Mouse (Mus musculus) liver, postnatal 0 days (tissue): ENCODE results near the gene Cryba1. TPM values are rescaled to one million over a fixed set of nuclear protein-coding genes. Genes with fewer than 3 reads are reported as not detected.

Experiments
- ATAC-seq: fragments of 200-750 bp; cut with Nextera tagmentation; 2 replicates; pipeline ENCODE4 v1.8.0; 2017; ENCODE audit warnings: mild to moderate bottlenecking, moderate library complexity
- DNase-seq: peaks from one replicate; pipeline ENCODE4 v3.0.0-alpha.2; 2016
- H3K27ac ChIP-seq: fragments of 300-500 bp; sonication (generic); 2 replicates; pipeline ENCODE4 v1.5.1; 2014; ENCODE audit warnings: antibody characterized with exemption, moderate library complexity, mild to moderate bottlenecking, low read depth
- H3K27me3 ChIP-seq: fragments of 300-500 bp; sonication (generic); 2 replicates; pipeline ENCODE4 v1.6.1; 2014; ENCODE audit warnings: low read length, control low read depth, mixed read lengths; ENCODE audit not compliant: insufficient read depth
- H3K36me3 ChIP-seq: fragments of 300-500 bp; sonication (generic); replicated peaks from 2 replicates; pipeline ENCODE4 v1.6.1; 2014; ENCODE audit warnings: mild to moderate bottlenecking, control low read depth, low read length, moderate library complexity, mixed read lengths; ENCODE audit not compliant: insufficient read depth
- H3K4me1 ChIP-seq: fragments of 300-500 bp; sonication (generic); 2 replicates; pipeline ENCODE4 v1.6.1; 2014; ENCODE audit warnings: antibody characterized with exemption, mild to moderate bottlenecking, control low read depth; ENCODE audit not compliant: insufficient read depth
- H3K4me2 ChIP-seq: fragments of 300-500 bp; sonication (generic); 2 replicates; pipeline ENCODE4 v1.6.1; 2014; ENCODE audit warnings: low read depth, mild to moderate bottlenecking, low read length, moderate library complexity, mixed read lengths
- H3K4me3 ChIP-seq: fragments of 300-500 bp; sonication (generic); 2 replicates; pipeline ENCODE4 v1.5.1; 2014; ENCODE audit warnings: low read depth, low read length
- H3K9ac ChIP-seq: fragments of 300-500 bp; sonication (generic); replicated peaks from 2 replicates; pipeline ENCODE4 v1.6.1; 2014; ENCODE audit warnings: mild to moderate bottlenecking, moderate library complexity
- H3K9me3 ChIP-seq: fragments of 300-500 bp; sonication (generic); 2 replicates; pipeline ENCODE4 v1.6.1; 2016; ENCODE audit warnings: mild to moderate bottlenecking, control low read depth, low read length, mixed read lengths
- CTCF ChIP-seq: sonication (generic); IDR thresholded peaks from 2 replicates; pipeline ENCODE4 v1.5.1; 2016; ENCODE audit warnings: antibody characterized with exemption, low read depth
- EP300 ChIP-seq: IDR thresholded peaks from 2 replicates; pipeline ENCODE4 v1.6.1; 2016; ENCODE audit warnings: antibody characterized with exemption, low read depth, mild to moderate bottlenecking
- WGBS: fragments of 180-500 bp; shearing (Covaris S2); extraction: QIAGEN DNeasy Blood & Tissue Kit; methylation state at CpG from one replicate; pipeline ENCODE4 v1.1.7; 2014; ENCODE audit not compliant: insufficient replicate concordance; 5-methylcytosine and 5-hydroxymethylcytosine counted together
- polyA plus RNA-seq: library from polyadenylated mRNA; unstranded; fragments of >200 nt; fragmentation: Nextera tagmentation; extraction: Ambion mirVana; gene quantifications from 2 replicates; pipeline ENCODE4 v1.2.1, GENCODE M21; 2015

The Cryba1 gene
- polyA plus RNA-seq, 1 experiment from 2014 or later = not detected

DNA sequence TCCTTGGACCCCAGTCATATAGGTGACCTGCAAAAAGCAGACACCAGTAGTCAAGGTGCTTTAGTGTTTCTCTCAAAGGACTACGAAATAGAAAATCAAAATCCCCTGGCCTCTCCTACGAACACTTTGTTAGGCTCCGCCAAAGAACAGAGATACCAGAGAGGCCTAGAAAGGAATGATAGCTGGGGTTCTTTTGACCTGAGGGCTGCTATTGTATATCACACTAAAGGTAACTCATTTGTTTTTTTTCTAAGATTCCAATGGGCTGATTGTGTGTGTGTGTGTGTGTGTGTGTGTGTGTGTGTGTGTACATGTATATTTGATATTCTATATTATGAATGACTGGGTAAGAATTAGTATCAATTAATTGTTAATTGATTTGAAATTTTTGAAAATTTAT is 32.1 kb downstream of the Cryba1 start:
- no peak for ATAC-seq
- no peaks in the 10 kb centered on the region for H3K9me3 ChIP-seq
- no peak overlapping the region for H3K4me2 ChIP-seq
- H3K27ac ChIP-seq = no peak overlapping the region
- H3K9ac ChIP-seq = no peak overlapping the region
- no peak overlapping the region for H3K4me3 ChIP-seq
- DNase-seq = no peak
- peaks cover 10% of the 10 kb centered on the region for H3K4me1 ChIP-seq
- TF ChIP-seq CTCF (no peak), EP300 (no peak)
- H3K36me3 ChIP-seq = peaks cover 39% of the 10 kb centered on the region
- WGBS = 84% methylated on average over 3 of the region's 3 CpGs
- no peaks in the 10 kb centered on the region for H3K27me3 ChIP-seq

DNA sequence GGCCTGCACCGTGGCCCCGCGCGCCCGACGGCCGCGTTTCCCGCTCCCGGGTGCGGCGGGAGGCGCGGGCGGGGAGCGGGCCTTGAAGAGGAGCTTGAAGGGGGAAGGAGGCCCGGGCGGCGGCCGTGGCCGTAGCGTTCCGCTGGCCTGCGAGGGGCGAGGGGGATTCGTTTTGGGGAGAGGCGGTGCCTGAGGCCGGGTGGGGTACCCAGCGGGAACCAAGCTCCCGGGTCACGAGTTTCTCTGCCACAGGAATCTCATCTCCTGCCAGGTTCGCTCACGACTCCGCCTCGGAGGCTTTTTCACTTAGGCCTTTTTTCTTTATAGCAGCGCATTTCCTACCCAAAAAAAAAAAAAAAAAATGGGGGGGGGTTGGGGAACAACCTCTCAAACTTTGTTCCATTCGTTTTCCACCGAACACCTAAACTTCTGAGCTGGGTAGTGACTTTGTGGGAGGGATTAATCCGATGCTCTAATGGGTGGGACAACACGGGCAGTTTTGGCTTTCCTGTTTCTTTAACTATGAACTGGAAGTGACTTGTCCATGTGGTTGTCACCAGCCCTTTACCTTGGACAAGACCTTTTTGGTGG is 37.4 kb downstream of the Cryba1 start:
- H3K9me3 ChIP-seq = no peaks in the 10 kb centered on the region
- no peak for ATAC-seq
- no peaks in the 10 kb centered on the region for H3K27me3 ChIP-seq
- H3K4me1 ChIP-seq = peaks cover 8% of the 10 kb centered on the region; the same call in 1 of the 2 replicates
- peak overlapping the region; percentile 95 for H3K27ac ChIP-seq
- under 1% methylated on average over 22 of the region's 40 CpGs for WGBS
- H3K9ac ChIP-seq = peak overlapping the region; percentile 99
- H3K4me2 ChIP-seq = peak overlapping the region; percentile 86
- no peak for DNase-seq
- peaks cover 13% of the 10 kb centered on the region for H3K36me3 ChIP-seq
- TF ChIP-seq EP300 = no peak
- TF ChIP-seq CTCF = no peak
- H3K4me3 ChIP-seq = peak overlapping the region; percentile 93

DNA sequence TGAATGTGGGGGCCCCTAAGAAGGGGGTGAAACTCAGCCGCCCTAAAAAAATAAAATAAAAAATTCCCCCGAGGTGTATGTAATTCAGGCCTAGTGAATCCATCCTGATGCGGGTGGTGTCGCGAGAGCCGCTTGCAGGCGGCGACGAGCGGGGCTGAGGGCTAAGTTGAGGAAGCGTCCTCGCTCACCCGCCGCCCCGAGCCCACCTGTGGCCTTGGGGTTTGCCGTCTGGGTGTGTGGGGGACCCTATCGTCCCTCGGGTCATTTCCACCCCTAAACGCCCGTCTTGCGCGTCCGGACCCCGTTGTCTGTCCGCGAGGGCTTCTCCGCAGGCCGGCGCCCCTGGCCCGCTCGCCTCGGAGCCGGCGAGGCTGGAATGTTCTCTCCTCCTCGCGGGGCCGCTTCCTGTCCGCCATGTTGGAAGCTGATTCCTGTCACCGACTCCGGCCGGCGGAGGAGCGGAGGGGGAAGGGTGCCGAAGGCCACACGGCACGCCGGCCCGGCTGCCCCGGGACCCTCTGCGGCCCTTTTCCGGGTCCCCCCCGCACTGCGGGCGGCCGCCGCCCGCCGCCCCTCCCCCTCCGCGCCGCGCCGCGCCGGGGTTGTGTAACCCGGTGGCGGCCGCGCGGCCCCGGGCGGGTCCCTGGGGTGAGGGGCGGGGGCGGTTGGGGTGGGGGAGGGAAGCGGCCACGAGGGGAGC is 38.1 kb downstream of the Cryba1 start:
- TF ChIP-seq CTCF (no peak), EP300 (no peak)
- DNase-seq (peak; percentile 78), ATAC-seq (peak; percentile 31)
- Histone ChIP-seq H3K9ac (peak overlapping the region; percentile 99), H3K9me3 (no peaks in the 10 kb centered on the region), H3K36me3 (peaks cover 6% of the 10 kb centered on the region), H3K4me1 (peaks cover 8% of the 10 kb centered on the region; the same call in 1 of the 2 replicates), H3K4me2 (peak overlapping the region; percentile 86), H3K27ac (peak overlapping the region; percentile 95), H3K27me3 (no peaks in the 10 kb centered on the region), H3K4me3 (peak overlapping the region; percentile 93)
- under 1% methylated on average over 41 of the region's 76 CpGs for WGBS

DNA sequence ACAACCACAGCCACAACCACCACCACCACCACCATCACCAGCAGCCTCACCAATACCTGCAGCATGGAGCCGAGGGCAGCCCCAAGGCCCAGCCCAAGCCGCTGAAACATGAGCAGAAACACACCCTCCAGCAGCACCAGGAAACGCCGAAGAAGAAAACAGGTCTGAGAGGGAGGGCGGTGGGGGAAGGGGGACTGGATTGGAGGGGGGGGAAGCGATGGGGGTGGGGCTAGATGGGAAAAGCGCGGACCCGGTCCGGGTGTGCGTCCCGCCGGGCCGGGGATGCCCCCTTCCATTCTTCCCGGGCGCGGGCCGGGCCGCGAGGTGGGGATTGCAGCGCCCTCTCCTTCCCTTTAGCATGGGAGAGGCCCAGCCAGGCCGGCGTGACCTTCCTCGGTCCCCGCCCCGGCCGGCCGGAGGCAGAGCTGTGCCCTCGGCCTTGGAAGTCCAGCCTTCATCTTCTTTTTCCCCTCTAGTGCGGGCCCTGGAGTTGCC is 38.7 kb downstream of the Cryba1 start:
- DNase-seq (no peak), ATAC-seq (peak; percentile 28)
- Histone ChIP-seq H3K27me3 (no peaks in the 10 kb centered on the region), H3K9me3 (no peaks in the 10 kb centered on the region), H3K4me2 (peak overlapping the region; percentile 86), H3K4me1 (peaks cover 8% of the 10 kb centered on the region; the same call in 1 of the 2 replicates), H3K36me3 (peaks cover under 1% of the 10 kb centered on the region; the same call in 1 of the 2 replicates), H3K9ac (peak overlapping the region; percentile 99), H3K27ac (peak overlapping the region; percentile 95), H3K4me3 (peak overlapping the region; percentile 93)
- TF ChIP-seq CTCF (no peak), EP300 (no peak)
- WGBS = 0% methylated on average over 11 of the region's 30 CpGs

DNA sequence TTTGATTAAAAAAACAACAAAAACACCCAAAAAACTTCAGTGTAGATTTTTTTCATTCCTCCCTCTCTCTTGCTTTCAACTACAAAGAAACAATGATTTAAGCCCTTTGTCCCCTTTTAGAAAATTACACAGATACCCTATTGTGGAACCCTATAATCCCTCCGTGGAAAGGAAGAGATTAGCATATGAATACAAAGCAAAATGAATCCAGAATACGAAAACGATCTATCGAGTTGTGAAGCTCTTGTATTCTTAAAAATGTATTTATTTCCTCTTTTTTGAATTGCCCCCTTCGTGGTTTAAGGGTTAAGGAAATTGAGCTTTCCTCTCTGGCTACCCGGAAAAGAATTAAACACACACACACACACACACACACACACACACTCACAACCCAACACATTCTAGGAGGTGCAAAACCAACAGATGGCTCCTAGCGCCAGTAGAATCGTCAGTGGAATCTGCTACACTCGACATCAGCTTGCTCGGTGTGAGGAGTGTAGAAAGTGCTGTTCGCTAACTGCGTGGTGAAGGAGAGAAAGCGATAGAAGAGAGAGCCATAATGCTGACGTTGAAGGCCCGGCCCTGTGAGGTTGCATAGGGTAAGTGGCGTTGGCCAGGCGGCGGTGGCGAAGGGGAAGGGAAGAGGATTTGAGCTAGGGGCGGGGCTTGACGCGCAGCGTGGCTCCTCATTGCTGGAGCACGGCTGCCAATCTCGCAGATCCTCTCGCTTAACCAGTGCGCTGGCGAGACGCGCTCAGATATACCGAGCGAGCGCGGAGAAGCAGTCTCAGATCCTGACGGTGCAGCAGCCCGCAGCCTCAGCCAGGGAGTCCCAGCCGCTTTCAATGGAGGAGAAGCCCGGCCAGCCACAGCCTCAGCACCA is 39.5 kb downstream of the Cryba1 start, which contains the start of gene Nufip2:
TSS of gene Nufip2 (plus strand) at position 773 of the 883 bp plus-strand sequence.
- H3K4me1 ChIP-seq = peaks cover 5% of the 10 kb centered on the region; the same call in 1 of the 2 replicates
- H3K4me2 ChIP-seq = peak within 1 kb of the TSS; percentile 86
- DNase-seq (peak; percentile 99), ATAC-seq (peak; percentile 95)
- under 1% methylated on average over 37 of the region's 38 CpGs for WGBS
- TF ChIP-seq CTCF (no peak), EP300 (no peak)
- no peaks in the 10 kb centered on the region for H3K36me3 ChIP-seq
- peak within 1 kb of the TSS; percentile 95 for H3K27ac ChIP-seq
- peak within 1 kb of the TSS; percentile 93 for H3K4me3 ChIP-seq
- no peaks in the 10 kb centered on the region for H3K27me3 ChIP-seq
- peak within 1 kb of the TSS; percentile 99 for H3K9ac ChIP-seq
- H3K9me3 ChIP-seq = no peaks in the 10 kb centered on the region

DNA sequence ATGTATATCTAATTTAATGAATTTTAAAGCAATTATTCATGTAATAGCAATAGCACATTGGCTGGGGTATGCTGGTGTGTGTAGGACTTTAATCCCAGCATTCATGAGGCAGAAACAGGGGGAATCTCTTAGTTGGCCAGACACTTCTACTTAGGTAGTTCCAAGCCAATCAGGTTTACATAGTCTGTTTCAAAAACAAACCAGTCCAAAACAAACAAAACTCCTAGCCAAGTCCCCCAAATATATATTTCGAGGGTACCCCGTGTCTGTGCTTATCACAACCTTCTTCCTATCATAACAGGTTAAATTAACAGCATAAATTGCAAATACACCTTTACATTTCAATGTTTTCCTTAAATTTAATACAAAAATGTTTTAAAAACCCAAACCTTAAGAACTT is 40.2 kb downstream of the Cryba1 start:
- WGBS = 49% methylated on average over 2 of the region's 2 CpGs
- no peak overlapping the region for H3K9ac ChIP-seq
- no peak overlapping the region for H3K27ac ChIP-seq
- TF ChIP-seq CTCF (no peak), EP300 (no peak)
- ATAC-seq (no peak), DNase-seq (no peak)
- H3K4me3 ChIP-seq = no peak overlapping the region
- peaks cover 5% of the 10 kb centered on the region; the same call in 1 of the 2 replicates for H3K4me1 ChIP-seq
- H3K27me3 ChIP-seq = no peaks in the 10 kb centered on the region
- H3K36me3 ChIP-seq = no peaks in the 10 kb centered on the region
- H3K4me2 ChIP-seq = peak overlapping the region; percentile 86
- H3K9me3 ChIP-seq = no peaks in the 10 kb centered on the region
